Mouse (Mus musculus): ENCODE data around the gene Fig4.

Fig4 gene

DNA sequence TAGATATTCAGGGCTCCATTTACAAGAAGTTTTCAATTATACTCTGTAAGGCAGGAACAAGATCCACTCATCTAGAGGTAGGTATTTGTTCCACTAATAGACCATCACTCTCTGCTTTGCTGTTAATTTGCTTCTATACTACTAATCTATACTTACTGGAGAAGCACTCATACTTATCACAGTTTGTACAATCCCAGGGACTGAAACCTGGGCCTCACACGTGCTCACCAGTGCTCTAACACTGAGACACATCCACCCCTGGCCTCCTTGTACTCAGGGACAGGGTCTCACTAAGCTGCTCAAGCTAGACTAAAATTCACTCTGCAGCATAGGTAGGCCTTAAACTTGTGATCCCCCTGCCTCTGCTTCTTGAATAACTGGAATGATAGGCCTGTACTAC is 41.8 kb downstream of the Fig4 start:
- DNase-seq (ENCODE audit: low read depth, low spot score): no peak

DNA sequence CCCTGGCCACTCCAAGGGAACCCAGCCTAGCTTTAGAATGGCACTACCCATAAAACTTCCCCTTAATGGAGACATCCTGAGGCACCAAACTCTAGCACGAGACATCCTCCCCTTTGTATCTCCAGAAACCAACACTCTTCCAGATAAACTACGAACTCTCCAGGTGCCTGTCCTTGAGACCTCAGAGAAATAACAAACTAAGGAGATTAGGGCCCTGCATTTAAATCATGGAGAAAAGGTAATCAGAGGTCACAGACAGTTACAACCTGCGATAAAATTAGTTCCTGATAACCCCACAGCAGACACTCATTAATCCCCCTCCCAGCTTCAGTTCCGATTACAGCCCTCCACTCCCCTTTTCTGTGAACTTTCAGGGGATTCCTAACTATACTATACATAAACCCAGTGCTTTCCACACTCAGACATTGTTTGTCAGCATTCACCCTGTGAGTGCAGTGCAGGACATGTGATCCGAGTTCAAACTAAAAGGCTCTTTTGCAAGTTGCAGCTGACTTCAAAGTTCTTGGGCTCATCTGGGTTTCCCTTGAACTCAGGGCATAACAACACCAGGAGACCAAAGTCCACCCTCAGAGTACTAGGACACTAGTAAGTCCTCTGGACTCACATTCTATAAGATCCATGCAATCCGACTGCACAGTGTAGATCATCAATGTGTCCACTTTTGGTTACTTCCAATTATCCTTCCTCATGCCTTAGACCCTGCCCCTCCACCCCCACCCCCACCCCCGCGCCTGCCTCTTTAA is 42.6 kb downstream of the Fig4 start:
- no peak for DNase-seq (ENCODE audit: low read depth, low spot score)

DNA sequence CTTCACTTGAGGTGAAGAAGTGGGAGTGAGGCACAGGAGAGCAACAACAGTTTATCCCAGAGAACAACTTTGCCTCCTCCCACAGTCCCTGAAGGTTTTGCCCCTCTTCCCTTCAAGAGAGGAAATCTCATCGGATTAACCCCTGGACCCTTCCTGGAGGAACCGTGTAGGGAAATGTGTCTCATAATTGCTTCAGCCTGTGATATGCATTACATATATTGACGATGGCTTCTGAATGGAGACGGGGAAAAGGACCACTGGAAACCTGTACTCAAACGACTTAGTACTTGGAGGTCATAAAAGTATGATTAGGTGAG is 52.4 kb downstream of the Fig4 start:
- no peak for DNase-seq (ENCODE audit: low read depth, low spot score)

DNA sequence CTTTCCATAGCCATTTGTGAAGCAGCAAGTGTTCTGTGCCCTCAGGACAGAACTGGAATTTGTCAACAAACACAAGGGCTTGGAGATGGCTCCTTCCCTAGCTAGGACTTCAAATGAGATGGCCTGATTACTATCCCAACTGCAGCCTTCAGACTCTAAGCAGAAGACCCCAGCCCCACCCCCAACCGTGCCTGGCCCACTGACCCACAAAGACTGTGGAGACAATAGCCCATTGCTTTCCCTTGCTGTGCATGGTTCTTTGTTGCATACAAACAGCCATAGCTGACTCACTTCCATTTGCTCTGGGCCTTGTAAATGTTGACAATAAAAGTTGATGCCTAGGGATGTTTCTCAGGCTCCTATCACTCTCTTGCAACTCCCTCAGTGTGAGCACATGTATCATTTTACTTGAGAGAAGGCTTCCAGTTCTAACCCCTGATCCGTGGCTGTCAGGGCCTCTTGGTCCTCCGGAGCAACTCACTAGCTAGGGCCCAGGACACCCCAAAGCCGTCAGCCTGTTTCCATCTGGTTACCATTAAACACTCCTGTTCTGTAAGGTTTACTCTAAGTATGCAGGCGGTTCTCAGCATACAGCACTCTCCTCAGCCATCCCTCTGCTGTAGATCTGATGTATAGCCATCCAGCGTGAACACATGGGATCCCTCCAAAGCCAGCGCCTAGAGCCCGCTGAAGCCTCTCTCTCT is 52.9 kb downstream of the Fig4 start:
- DNase-seq (ENCODE audit: low read depth, low spot score): no peak

DNA sequence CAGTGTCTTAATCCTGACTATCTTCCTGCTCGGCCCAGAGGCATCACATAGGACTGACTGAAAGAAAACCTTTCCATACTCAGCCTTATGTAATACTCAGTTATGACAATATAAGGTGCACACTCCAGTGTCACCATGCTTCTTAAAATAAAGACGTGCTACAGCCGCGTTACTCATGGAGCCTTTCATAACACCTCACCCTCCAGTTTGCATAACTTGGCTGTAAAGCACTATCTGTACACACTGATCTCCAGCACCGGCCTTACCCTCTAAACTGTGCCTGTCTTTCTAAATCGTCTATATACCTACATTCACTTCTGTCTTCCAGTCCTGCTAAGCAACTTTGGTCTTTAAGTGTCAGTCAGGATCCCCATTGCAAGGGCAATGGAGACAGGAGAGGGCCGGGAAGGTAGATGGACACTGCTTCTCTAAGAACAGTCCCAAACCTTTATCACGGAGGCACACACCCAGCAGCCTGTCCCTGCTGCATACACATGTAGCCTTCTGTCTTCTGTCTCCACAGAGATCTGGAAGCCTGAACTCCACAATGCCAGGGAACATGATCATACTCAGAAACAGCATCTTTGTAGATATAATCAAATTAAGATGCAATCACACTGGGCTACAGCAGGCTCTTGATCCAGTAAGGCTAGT is 53.9 kb downstream of the Fig4 start:
- DNase-seq (ENCODE audit: low read depth, low spot score): no peak

DNA sequence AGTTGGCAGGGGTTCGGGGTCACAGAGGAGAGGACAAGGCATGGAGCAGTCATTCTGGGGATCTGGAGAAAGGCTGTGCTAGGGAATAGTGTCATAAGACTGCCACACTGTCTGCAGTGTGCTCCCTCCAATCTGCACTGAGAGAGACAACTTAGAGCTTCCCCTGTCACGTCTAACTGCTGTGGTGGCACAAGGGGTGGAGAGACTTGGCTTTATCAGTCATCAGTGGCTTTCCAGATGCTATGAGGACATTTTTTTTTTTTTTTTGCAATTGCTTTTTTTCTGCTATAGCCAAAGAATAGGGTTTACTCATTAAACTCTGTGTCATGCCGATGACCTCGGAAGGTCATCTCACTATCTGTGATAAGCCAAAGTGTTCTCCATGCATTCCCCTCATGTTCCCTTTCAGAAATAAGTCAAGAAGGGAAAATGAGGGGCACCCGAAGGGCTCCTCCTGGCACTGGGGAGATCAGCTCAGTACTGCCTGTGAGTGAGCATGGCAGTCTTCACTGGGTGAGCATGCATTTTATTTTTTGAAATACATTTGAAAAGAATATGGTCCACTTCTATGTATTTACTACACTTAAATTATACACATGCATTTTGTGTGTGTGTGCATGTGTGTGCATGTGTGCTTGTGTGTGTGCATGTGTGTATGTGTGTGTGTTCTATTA is 55.1 kb downstream of the Fig4 start:
- DNase-seq (ENCODE audit: low read depth, low spot score): no peak

DNA sequence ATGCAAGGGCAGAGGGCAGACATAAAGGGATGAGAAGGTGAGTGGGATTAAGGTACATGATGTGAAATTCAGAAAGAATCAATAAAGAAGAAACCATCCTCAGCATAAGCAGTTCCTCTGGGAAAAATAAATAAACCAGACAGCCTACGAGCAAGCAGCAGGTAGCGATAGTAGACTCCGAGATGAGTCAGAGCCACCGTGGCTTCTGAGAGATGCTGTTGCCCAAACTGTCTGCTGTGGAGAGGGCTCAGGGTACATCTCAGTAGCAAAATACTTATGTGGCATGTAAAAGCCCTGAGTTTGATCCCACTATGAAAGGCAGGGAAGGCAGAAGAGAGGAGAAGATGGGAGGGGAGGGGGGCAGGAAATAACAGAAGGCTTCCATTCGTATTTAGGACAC is 56.9 kb downstream of the Fig4 start:
- no peak for DNase-seq (ENCODE audit: low read depth, low spot score)

DNA sequence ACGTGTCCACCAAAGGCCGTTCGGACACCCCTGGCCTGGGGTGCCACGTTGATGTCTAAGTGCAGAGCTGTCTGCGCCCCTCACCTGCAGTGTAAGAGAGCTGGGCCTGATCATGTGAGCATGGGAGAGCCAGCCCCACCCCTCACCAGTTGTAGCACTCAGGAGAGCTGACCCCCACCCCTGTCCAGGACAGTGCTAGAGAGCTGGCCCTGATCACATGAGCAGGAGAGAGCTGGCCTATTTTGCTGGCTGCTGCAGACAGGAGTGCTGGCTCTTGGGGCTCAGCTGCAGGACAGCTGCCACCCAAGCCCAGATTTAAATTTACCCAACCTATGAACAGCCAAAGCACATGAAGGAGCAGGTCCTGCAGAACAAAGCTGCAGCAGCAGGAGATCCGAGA is 57.6 kb downstream of the Fig4 start:
- no peak for DNase-seq (ENCODE audit: low read depth, low spot score)

DNA sequence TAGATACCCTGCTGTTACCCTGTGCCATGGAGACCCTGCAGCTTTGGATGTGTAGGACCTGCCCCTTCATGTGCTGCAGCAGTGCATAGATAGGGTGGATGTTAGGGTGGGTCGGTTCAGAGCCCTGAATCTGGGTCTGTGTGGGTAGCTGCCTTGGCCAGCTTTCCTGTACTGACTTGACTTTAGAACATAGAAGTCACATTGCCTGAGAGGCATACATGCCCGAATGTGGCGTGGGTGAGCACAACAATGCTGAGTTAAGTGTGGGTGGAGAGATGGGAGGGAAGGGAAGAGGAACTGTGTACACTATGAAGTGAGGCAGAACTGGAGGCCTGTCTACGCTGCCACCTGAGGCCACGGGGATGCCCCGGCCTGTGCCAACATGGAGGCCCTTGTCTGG is 58.0 kb downstream of the Fig4 start:
- no peak for DNase-seq (ENCODE audit: low read depth, low spot score)

DNA sequence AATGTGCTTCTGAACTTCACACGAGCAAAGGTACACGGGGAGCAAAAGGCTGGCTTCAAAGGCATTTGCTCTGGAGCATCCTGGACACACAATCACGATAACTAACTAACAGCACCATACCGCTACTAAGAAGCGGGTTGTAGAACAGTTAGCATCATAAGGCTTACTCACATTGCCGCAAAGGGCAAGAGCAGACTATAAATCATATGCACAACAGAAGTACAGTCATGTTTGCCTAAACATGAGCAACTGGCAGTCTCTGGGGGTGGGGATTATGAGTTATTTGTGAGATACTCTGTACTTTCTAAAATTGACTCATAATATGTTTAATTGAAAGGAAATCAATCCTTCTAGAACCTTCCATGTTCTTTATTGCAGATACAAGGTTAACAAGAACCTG is 59.1 kb downstream of the Fig4 start:
- DNase-seq (ENCODE audit: low read depth, low spot score): no peak

DNA sequence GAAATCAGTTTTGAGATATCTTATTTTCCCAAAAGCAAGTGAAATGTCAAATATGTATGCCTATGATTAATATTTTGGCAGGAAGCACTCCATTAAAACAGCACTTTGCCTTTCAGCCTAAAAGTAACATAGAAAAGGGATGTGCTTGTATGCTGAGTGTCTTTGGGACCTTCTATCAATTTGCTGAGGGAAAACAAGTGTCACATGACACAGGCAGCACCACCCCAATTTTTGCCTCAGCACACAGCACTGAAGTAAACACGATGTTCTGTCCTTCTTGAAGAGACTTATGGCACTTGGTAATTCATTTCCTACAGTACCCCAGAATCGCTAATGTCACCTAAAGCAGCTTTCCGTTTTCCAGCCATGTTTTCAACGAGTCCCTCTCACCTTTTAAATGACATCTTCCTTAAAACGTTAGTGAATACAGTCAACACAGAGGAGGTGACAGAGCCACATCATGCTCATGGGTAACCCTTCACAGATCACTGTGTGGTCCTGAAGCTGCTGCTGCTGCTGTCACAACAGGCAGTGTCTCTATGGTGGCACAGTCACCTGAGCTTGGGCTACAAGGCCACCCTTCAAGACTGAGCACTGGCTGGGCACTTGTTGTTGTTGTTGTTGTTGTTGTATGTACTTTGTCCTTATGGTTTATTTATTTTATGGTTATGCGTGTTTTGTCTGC is 61.4 kb downstream of the Fig4 start:
- DNase-seq (ENCODE audit: low read depth, low spot score): no peak

DNA sequence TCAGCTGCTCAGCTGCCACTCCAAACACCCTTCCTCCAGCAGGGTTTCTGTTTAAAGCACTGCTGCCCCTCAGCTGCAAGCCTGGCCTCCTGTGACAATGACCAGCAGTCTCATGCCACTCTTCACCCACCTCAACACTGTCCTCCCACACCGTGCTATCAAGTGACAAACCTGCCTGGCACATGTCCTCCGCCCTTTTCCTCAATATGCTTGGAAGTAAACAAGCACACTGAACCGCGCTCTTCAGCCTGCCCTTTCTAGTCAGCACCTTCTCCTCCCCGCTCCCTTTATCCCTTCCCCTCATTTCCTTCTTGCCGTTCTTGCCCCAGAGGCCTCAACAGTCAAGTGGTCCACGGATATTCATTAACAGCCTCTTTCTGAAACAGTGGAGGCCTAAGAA is 62.0 kb downstream of the Fig4 start:
- DNase-seq (ENCODE audit: low read depth, low spot score): no peak

DNA sequence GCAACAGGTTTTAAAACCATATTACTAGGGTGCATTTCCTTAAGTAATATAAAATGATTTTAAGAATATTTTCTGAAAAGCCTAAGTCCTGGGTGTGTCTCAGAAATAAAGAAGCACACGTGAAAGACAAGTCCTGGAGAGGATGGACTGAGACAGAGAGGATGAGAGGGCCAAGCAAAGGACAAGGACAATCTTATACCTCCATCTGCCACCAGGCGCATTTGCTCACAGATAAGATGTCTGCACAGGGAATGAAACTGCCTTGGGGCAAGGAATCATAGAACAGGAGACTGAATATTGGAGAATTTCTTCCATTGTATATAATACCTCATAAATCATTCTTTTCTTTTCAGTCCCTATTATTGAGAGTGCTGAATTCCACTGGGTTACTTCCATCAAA is 67.0 kb downstream of the Fig4 start:
- DNase-seq (ENCODE audit: low read depth, low spot score): no peak

DNA sequence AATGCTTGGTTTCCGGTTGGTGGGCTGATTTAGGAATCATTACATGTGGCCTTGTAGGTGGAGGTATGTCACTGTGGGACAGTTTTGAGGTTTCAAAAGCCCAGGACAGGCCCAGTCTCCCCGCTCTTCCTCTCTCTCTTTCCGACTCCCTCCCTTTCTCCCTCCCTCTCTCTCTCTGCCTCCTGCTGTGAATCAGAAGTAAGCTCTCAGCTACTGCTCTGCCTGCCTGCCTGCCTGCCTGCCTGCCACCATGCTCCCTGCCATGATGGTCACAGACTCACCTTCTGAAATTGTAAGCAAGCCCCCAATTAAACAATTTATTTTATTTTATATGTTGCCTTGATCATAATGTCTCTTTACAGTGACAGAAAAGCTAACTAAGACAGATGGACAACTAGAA is 67.5 kb downstream of the Fig4 start:
- no peak for DNase-seq (ENCODE audit: low read depth, low spot score)

DNA sequence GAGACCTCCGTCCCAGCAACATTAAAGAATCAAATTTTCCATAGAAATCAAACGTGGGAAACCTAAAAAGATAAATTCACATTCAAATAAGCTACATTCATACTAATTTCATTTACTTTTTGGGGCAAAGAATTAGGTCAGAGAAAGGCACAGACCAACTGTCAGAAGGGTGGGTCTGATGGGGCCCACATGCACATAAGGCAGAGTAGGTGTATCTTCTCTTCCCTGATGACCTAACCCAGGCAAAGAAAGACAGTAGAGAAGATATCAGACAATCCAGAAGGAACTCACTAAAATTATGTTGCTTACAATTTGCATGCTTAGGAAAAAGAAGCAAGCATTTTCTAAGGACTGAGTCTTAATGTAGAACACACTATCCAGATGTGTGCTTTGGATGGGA is 67.9 kb downstream of the Fig4 start:
- no peak for DNase-seq (ENCODE audit: low read depth, low spot score)

DNA sequence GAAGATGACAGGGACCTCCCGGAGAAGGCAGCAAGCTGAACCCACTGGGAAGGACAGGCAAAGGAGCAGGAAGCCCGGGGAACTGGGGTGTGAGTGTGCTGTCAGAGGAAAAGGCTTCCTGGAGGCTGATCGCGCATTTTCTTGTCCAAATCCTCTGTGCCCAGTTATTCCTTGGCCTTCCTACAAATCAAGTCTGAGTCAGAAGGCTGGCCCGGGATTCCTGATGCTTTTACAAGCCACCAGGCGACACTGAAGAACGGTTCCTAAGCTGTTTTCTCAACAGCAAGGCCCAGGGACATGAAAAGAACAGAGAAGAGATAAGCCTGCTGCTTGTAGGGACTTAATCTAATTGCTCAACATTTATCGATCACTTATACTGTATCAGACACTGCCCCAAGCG is 68.5 kb downstream of the Fig4 start:
- DNase-seq (ENCODE audit: low read depth, low spot score): no peak

DNA sequence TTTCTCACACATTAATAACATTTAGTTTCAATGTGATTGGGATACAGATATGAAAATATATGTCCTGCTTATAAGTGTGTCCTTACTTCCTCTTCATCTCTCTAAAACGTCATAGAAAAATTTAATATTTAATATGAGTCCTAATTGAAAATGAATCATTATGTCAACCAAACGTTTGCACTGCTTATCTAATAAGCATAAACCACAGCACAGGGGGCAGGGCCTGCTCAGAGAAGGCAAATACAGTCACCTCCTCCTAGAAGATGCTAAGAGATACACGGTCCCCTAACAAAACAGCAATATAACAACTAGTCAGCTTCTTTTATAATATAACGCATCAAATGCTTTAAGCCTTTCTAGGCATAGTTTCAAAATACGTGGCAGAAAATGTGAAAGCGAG is 69.9 kb downstream of the Fig4 start:
- no peak for DNase-seq (ENCODE audit: low read depth, low spot score)

DNA sequence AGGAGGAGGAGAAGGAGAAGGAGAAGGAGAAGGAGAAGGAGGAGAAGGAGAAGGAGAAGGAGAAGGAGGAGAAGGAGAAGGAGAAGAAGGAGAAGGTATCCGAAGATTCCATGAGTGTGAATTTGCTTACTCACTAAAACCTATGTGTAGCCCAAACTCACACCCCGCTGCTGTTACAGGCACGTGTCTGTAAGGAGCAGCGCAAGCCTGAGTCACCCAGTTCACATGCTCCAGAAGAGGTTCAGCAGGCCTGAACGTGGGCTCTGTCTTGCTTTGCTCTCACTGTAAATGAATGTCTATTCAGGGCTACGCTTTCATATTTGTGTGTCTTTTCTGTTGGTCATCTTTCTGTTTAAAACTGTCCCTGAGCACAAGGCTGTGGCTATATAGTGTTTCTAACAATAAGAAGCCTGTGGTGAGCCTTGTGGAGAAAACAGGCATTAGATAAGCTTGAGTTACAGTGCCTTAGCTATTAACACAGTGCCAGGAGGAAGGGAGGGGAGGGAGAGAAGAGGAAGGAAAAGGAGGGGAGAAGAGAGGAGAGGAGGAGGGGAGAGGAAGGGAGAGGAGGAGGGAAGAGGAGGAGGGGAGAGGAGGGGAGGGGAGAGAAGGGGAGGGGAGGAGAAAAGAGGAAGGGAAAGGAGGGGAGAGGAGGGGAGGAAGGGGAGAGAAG is 71.8 kb downstream of the Fig4 start:
- DNase-seq (ENCODE audit: low read depth, low spot score): no peak

DNA sequence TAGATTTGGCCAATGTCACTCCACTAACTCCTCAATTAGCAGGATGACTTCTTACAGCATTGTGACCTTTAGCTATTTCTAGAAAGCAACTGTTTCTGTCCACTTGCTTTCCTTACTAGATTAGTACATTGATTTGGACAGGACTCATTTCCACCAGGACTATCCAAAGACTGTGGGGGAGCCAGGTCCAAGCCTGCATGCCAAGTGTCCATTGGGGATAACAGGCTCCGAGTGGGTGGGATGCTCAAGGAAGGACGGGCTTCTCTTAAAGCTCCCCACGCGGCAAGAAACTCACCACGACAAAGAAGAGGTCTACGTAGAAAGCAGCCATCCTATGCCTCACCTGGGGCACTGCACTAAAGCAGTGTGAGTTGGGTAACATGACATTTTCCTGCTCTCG is 75.4 kb downstream of the Fig4 start:
- no peak for DNase-seq (ENCODE audit: low read depth, low spot score)

DNA sequence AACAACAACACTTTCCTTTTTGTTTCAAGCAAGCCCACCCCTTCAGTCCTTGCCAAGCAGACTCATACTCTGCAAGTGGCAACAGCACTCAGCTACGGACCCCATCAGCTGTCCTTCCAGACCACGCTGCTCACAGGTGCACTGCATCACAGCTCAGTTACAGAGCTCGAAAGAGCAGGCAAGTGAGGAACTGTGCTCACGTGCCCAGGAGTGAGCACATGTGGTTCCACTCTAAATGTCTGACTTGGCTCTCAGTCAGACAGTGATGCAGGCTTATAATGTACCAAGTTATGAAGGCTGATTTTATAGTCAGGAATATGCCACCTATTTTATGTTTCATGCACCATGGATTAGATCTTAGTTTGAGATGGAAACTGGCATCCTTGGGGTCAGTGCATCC is 79.6 kb downstream of the Fig4 start:
- DNase-seq (ENCODE audit: low read depth, low spot score): no peak

DNA sequence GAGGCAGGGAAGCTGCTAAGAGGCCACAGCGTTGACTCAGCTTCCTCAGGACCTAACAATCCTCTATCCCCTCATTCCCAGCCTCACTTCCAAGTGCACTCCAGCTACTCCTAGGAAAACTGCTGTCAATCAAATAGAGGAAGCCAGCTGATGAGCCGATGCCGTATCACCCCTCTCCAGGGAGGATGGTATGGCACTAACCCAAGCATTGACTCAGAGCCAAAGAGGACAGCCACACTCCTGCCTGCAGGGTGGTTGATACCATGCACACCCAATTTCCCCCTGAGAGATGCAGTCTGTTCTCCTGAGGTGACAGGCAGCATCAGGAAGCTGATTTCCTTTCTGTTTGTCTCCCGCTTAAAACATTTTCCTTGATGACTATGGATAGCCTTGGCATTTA is 81.9 kb downstream of the Fig4 start:
- no peak for DNase-seq (ENCODE audit: low read depth, low spot score)

DNA sequence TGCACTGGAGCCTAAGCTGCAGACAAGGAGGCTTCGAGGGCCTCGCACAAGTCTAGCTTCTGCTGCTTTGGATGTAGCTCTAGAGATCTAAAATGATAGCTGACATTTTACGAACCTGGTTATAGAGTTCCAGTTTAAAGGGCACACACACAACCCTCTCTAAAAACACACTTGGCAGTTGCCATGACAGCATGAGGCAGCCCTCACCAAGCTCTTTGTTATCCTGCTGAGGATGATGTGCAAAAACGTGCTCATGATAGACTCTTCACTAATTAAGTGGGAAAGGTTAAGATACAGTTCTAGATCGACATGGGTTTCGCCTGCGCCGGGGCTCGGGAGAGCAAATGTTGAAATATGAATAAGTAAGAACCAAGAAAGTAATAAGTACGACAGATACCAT is 84.2 kb downstream of the Fig4 start:
- DNase-seq (ENCODE audit: low read depth, low spot score): no peak
